In the genomic region with DNA sequence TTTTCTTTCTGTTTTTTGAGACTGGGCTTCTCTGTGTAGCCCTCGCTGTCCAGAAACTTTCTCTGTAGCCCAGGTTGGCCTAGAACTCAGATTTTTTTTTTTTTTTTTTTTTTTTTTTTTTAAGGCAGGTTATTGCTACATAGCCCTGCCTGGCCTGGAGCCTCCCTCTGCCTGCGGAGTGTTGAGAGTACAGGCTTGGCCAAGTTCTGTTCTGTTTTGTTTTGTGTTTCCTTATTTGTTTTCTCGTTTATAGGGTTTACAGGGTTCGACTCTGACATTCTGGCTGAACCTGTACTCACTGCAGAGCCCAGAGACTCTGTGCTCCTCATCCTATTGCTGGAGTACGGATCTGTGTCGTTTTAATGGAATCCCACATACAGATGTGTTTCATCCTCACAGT, we compare ENCODE assay signal across 16 mouse cellular contexts. TPM values are rescaled to one million over a fixed set of nuclear protein-coding genes. Genes with fewer than 3 reads are reported as not detected.
DNase-seq lines count a peak whose midpoint lies in the region; ATAC-seq and TF ChIP-seq lines count a peak whose summit lies in the region.
"Had no signal": no experiment of that assay in that cellular context is flagged by ENCODE, and none has a peak within 500 bp of the region (broad histone marks: within the 10 kb centered on the region; RNA-seq: fewer than 3 reads in every experiment).

No protein-coding gene starts in this region.

- no peak overlapping the region for H3K9ac ChIP-seq in lung, embryonic 14.5 days
- no peak overlapping the region for H3K9ac ChIP-seq in lung, postnatal 0 days (replicated peaks; ENCODE audit: low read depth)
- no peak overlapping the region for H3K9ac ChIP-seq in liver, embryonic 16.5 days (ENCODE audit: low read depth, low read length)
- H3K9ac ChIP-seq: liver, embryonic 14.5 days had no signal

- WGBS in heart, embryonic 10.5 days: 81% methylated on average over 6 of the region's 6 CpGs
- 67% methylated on average over 6 of the region's 6 CpGs for WGBS in lung, embryonic 14.5 days
- WGBS in lung, postnatal 0 days: 55% methylated on average over 6 of the region's 6 CpGs
- WGBS in embryonic facial prominence, embryonic 10.5 days: 78% methylated on average over 6 of the region's 6 CpGs
- WGBS in liver, embryonic 16.5 days (ENCODE audit: insufficient replicate concordance): 48% methylated on average over 6 of the region's 6 CpGs

- no peak for TF ChIP-seq EP300 in lung, postnatal 0 days (IDR thresholded peaks at IDR 0.05)

- no peak overlapping the region for H3K4me3 ChIP-seq in heart, embryonic 10.5 days
- no peak overlapping the region for H3K4me3 ChIP-seq in lung, embryonic 14.5 days (ENCODE audit: low read depth, low read length)
- H3K4me3 ChIP-seq in lung, postnatal 0 days (ENCODE audit: low read depth, low read length): no peak overlapping the region
- H3K4me3 ChIP-seq in embryonic facial prominence, embryonic 10.5 days: no peak overlapping the region
- no peak overlapping the region for H3K4me3 ChIP-seq in liver, embryonic 16.5 days (ENCODE audit: low read depth, low read length)
- H3K4me3 ChIP-seq: layer of hippocampus, adult 2 months; myocyte had no signal

- no peak for DNase-seq in heart, embryonic 10.5 days (ENCODE audit: low spot score)
- no peak for DNase-seq in heart, postnatal 14 days
- no peak for DNase-seq in lung, embryonic 14.5 days
- no peak for DNase-seq in lung, postnatal 0 days (ENCODE audit: low spot score)
- DNase-seq in embryonic facial prominence, embryonic 10.5 days (ENCODE audit: low spot score): no peak
- DNase-seq in urinary bladder, postnatal 14 days (ENCODE audit: low spot score): no peak
- no peak for DNase-seq in cerebellum, postnatal 36 days
- DNase-seq: adrenal gland, postnatal 25 days; cerebellum, postnatal 10 days; heart, adult 18-20 months; right cerebral cortex, postnatal 14 days; thymus, postnatal 14 days had no signal

- H3K4me1 ChIP-seq in heart, embryonic 10.5 days: peaks cover 15% of the 10 kb centered on the region
- peaks cover 4% of the 10 kb centered on the region for H3K4me1 ChIP-seq in lung, embryonic 14.5 days (ENCODE audit: insufficient read depth)
- H3K4me1 ChIP-seq in lung, postnatal 0 days (ENCODE audit: insufficient read depth, low read depth, low read length): 0 out of 2 replicates have a peak, but pooled peaks cover under 1% of the 10 kb centered on the region
- H3K4me1 ChIP-seq in embryonic facial prominence, embryonic 10.5 days: peaks cover 33% of the 10 kb centered on the region
- no peaks in the 10 kb centered on the region; the same call in none of the 2 replicates for H3K4me1 ChIP-seq in liver, embryonic 16.5 days (ENCODE audit: control insufficient read depth, low read depth, low read length)

- H3K27ac ChIP-seq in heart, embryonic 10.5 days: peak overlapping the region; percentile 62; the same call in 1 of the 2 replicates
- H3K27ac ChIP-seq in lung, embryonic 14.5 days (ENCODE audit: low read depth): 0 out of 2 replicates have a peak overlapping the region, but pooled peaks have one; percentile 18
- H3K27ac ChIP-seq in lung, postnatal 0 days (ENCODE audit: low read length): no peak overlapping the region
- H3K27ac ChIP-seq in embryonic facial prominence, embryonic 10.5 days (replicated peaks): 0 out of 2 replicates have a peak overlapping the region, but pooled peaks have one; percentile 8
- 0 out of 2 replicates have a peak overlapping the region, but pooled peaks have one; percentile 69 for H3K27ac ChIP-seq in liver, embryonic 16.5 days (ENCODE audit: low read length)
- H3K27ac ChIP-seq: layer of hippocampus, adult 2 months; liver, embryonic 14.5 days had no signal

- TF ChIP-seq CTCF in lung, embryonic 14.5 days (IDR thresholded peaks at IDR 0.05; ENCODE audit: low read depth): no peak
- TF ChIP-seq CTCF in lung, postnatal 0 days (IDR thresholded peaks at IDR 0.05): no peak

- intact Hi-C loops in heart, postnatal 14 days (cut with DNase I): no loop called here

- no peak for ATAC-seq in lung, embryonic 14.5 days (ENCODE audit: insufficient read depth)
- no peak for ATAC-seq in lung, postnatal 0 days
- no peak for ATAC-seq in liver, embryonic 16.5 days (ENCODE audit: low read depth)

- no peaks in the 10 kb centered on the region for H3K27me3 ChIP-seq in heart, embryonic 10.5 days (ENCODE audit: insufficient read depth, poor library complexity, severe bottlenecking)
- H3K27me3 ChIP-seq in lung, embryonic 14.5 days (ENCODE audit: insufficient read depth, low read length): no peaks in the 10 kb centered on the region
- H3K27me3 ChIP-seq in lung, postnatal 0 days (replicated peaks; ENCODE audit: insufficient read depth, low read length): no peaks in the 10 kb centered on the region
- no peaks in the 10 kb centered on the region for H3K27me3 ChIP-seq in embryonic facial prominence, embryonic 10.5 days (replicated peaks; ENCODE audit: low read depth, poor library complexity, severe bottlenecking)
- H3K27me3 ChIP-seq in liver, embryonic 16.5 days (ENCODE audit: control insufficient read depth, insufficient read depth, low read depth, low read length): no peaks in the 10 kb centered on the region

- no peaks in the 10 kb centered on the region for H3K36me3 ChIP-seq in heart, embryonic 10.5 days
- H3K36me3 ChIP-seq in lung, embryonic 14.5 days (ENCODE audit: insufficient read depth): no peaks in the 10 kb centered on the region
- no peaks in the 10 kb centered on the region for H3K36me3 ChIP-seq in lung, postnatal 0 days (ENCODE audit: insufficient read depth, low read length)
- no peaks in the 10 kb centered on the region for H3K36me3 ChIP-seq in embryonic facial prominence, embryonic 10.5 days (replicated peaks)
- no peaks in the 10 kb centered on the region for H3K36me3 ChIP-seq in liver, embryonic 16.5 days (ENCODE audit: control insufficient read depth, insufficient read depth)

- H3K4me2 ChIP-seq in lung, embryonic 14.5 days: no peak overlapping the region
- H3K4me2 ChIP-seq in lung, postnatal 0 days (replicated peaks; ENCODE audit: low read depth, low read length): no peak overlapping the region
- H3K4me2 ChIP-seq in liver, embryonic 16.5 days (ENCODE audit: low read depth, low read length): no peak overlapping the region

- no peaks in the 10 kb centered on the region for H3K9me3 ChIP-seq in heart, embryonic 10.5 days
- no peaks in the 10 kb centered on the region for H3K9me3 ChIP-seq in lung, embryonic 14.5 days (ENCODE audit: low read depth, low read length)
- no peaks in the 10 kb centered on the region for H3K9me3 ChIP-seq in lung, postnatal 0 days (ENCODE audit: low read length)
- H3K9me3 ChIP-seq in embryonic facial prominence, embryonic 10.5 days: no peaks in the 10 kb centered on the region
- H3K9me3 ChIP-seq in liver, embryonic 16.5 days (replicated peaks; ENCODE audit: control insufficient read depth, low read length): no peaks in the 10 kb centered on the region

RNA-seq across cellular contexts. Expression of a gene that starts 13.7 kb away (rescaled TPM):
- polyA plus RNA-seq in heart, embryonic 10.5 days (2016; fragmentation: Nextera tagmentation; extraction: Ambion mirVana): 25.9 and 29.4 TPM in 2 replicates
- 10 to 100 TPM; 23.5 TPM for total RNA-seq in heart, postnatal 14 days (2021)
- polyA plus RNA-seq in lung, embryonic 14.5 days (2014; fragmentation: Nextera tagmentation; extraction: Ambion mirVana): 41.1 and 42.8 TPM in 2 replicates
- polyA plus RNA-seq in lung, postnatal 0 days (2015; fragmentation: Nextera tagmentation; extraction: Ambion mirVana): 28.6 and 38.5 TPM in 2 replicates
- 62.3 and 65.4 TPM in 2 replicates for polyA plus RNA-seq in embryonic facial prominence, embryonic 10.5 days (2016; fragmentation: Nextera tagmentation; extraction: Ambion mirVana)
- 12.2 and 14.2 TPM in 2 replicates for polyA plus RNA-seq in liver, embryonic 16.5 days (2015; fragmentation: Nextera tagmentation; extraction: Ambion mirVana)
